Mouse (Mus musculus) heart, adult 2 months (tissue): ENCODE data around the gene Cdrt4. TPM values are rescaled to one million over a fixed set of nuclear protein-coding genes. Genes with fewer than 3 reads are reported as not detected.

Experiments
- DNase-seq, 2 experiments: peaks; one replicate each; pipeline ENCODE4 v3.0.0; 2021
- H3K27ac ChIP-seq: fragments of 200-600 bp; 2 replicates; pipeline ENCODE4 v1.8.1; 2022
- H3K27me3 ChIP-seq: fragments of 200-500 bp; 2 replicates; pipeline ENCODE4 v1.6.1; 2012; ENCODE audit warnings: mild to moderate bottlenecking, low read length, inconsistent platforms, mixed read lengths; ENCODE audit not compliant: control insufficient read depth, insufficient read depth
- H3K36me3 ChIP-seq: fragments of 200-500 bp; 2 replicates; pipeline ENCODE4 v1.6.1; 2012; ENCODE audit warnings: low read length, inconsistent platforms; ENCODE audit not compliant: control insufficient read depth, insufficient read depth
- H3K4me1 ChIP-seq: fragments of 200-500 bp; 2 replicates; pipeline ENCODE4 v1.6.1; 2011; ENCODE audit warnings: low read length; ENCODE audit not compliant: control insufficient read depth, insufficient read depth
- H3K4me3 ChIP-seq: fragments of 200-600 bp; 2 replicates; pipeline ENCODE4 v1.8.1; 2022
- H3K79me2 ChIP-seq: fragments of 200-500 bp; replicated peaks from 2 replicates; pipeline ENCODE4 v1.6.1; 2012; ENCODE audit warnings: mild to moderate bottlenecking, inconsistent platforms, low read length, moderate library complexity, mixed read lengths; ENCODE audit not compliant: control insufficient read depth, insufficient read depth
- H3K9ac ChIP-seq: fragments of 200-500 bp; 2 replicates; pipeline ENCODE4 v1.6.1; 2012; ENCODE audit warnings: low read depth, mild to moderate bottlenecking, control low read depth, inconsistent platforms, low read length, mixed read lengths
- CTCF ChIP-seq: fragments of 200-600 bp; IDR thresholded peaks from 2 replicates; pipeline ENCODE4 v1.8.1; 2022; ENCODE audit warnings: antibody characterized with exemption, mild to moderate bottlenecking, moderate library complexity
- EP300 ChIP-seq: fragments of 200-500 bp; IDR thresholded peaks from 2 replicates; pipeline ENCODE4 v1.6.1; 2011; ENCODE audit warnings: low read depth, low read length, control low read depth; ENCODE audit not compliant: insufficient read depth
- POLR2A ChIP-seq: fragments of 200-500 bp; IDR thresholded peaks from 2 replicates; pipeline ENCODE4 v1.6.1; 2011; ENCODE audit warnings: mild to moderate bottlenecking, low read depth, low read length, control low read depth; ENCODE audit not compliant: insufficient read depth
- WGBS: fragments of 180-500 bp; shearing (Covaris S2); methylation state at CpG from one replicate; pipeline ENCODE4 v1.1.7; 2018; 5-methylcytosine and 5-hydroxymethylcytosine counted together
- intact Hi-C: fragments of 180-260 bp; cut with DNase I; formaldehyde crosslinking; loops from one replicate; pipeline ENCODE4 v1.15.1; 2025
- polyA plus RNA-seq: library from polyadenylated mRNA; depleted of rRNA; stranded (reverse); fragments of >200 nt; gene quantifications from 2 replicates; pipeline ENCODE4 v1.2.3, GENCODE M21; 2012
- total RNA-seq, 2 experiments: library from RNA; stranded (reverse); gene quantifications; 2 replicates each; pipeline ENCODE4 v1.2.3; 2021

Cdrt4 gene
- total and polyA plus RNA-seq, 3 experiments = not detected

- intact Hi-C loops = loop anchor here (5.0 kb wide), 1 partner anchor 78 kb away; no protein-coding TSS in a partner anchor
- H3K4me3 ChIP-seq = no peak overlapping the region
- H3K36me3 ChIP-seq = no peaks in the 10 kb centered on the region
- no peak overlapping the region for H3K9ac ChIP-seq
- no peaks in the 10 kb centered on the region for H3K27me3 ChIP-seq
- peak in 1 of 2 experiments; percentile 33 for DNase-seq
- no peaks in the 10 kb centered on the region for H3K79me2 ChIP-seq
- WGBS = 86% methylated on average over 1 of the region's 1 CpGs
- no peak overlapping the region for H3K27ac ChIP-seq
- TF ChIP-seq POLR2A (no peak), CTCF (no peak)
- no peaks in the 10 kb centered on the region; the same call in 1 of the 2 replicates for H3K4me1 ChIP-seq
Observed at GRCm38 (mm10) chr11:62949548-62949947, 1.4 kb upstream of the Cdrt4 start.

GRCm38 (mm10) chr11:62954766-62955165 lies 3.8 kb downstream of the Cdrt4 start:
- 70% methylated on average over 3 of the region's 3 CpGs for WGBS
- H3K27me3 ChIP-seq = no peaks in the 10 kb centered on the region
- no peak overlapping the region for H3K4me3 ChIP-seq
- no peak overlapping the region for H3K27ac ChIP-seq
- TF ChIP-seq EP300 = no peak
- peak in 1 of 2 experiments; percentile 27 for DNase-seq
- no peaks in the 10 kb centered on the region for H3K36me3 ChIP-seq
- no peaks in the 10 kb centered on the region for H3K4me1 ChIP-seq
- intact Hi-C loops = no loop called here
- no peaks in the 10 kb centered on the region for H3K79me2 ChIP-seq
- H3K9ac ChIP-seq = no peak overlapping the region

GRCm38 (mm10) chr11:62955186-62955585 lies 4.2 kb downstream of the Cdrt4 start:
- intact Hi-C loops = no loop called here
- 92% methylated on average over 5 of the region's 5 CpGs for WGBS
- no peaks in the 10 kb centered on the region for H3K36me3 ChIP-seq
- no peaks in the 10 kb centered on the region for H3K4me1 ChIP-seq
- DNase-seq = no peak
- TF ChIP-seq CTCF = no peak
- no peak for TF ChIP-seq EP300
- no peak for TF ChIP-seq POLR2A
- H3K27me3 ChIP-seq = no peaks in the 10 kb centered on the region
- H3K9ac ChIP-seq = no peak overlapping the region
- H3K4me3 ChIP-seq = no peak overlapping the region
- no peaks in the 10 kb centered on the region for H3K79me2 ChIP-seq
- no peak overlapping the region for H3K27ac ChIP-seq

GRCm38 (mm10) chr11:62955776-62956175 lies 4.8 kb downstream of the Cdrt4 start:
- Histone ChIP-seq H3K4me1 (no peaks in the 10 kb centered on the region), H3K36me3 (no peaks in the 10 kb centered on the region), H3K27me3 (no peaks in the 10 kb centered on the region), H3K79me2 (no peaks in the 10 kb centered on the region), H3K9ac (no peak overlapping the region), H3K27ac (no peak overlapping the region), H3K4me3 (no peak overlapping the region)
- intact Hi-C loops = no loop called here
- no peak for DNase-seq
- whole genome bisulfite sequencing = 40% methylated on average over 6 of the region's 6 CpGs
- TF ChIP-seq CTCF (no peak), EP300 (no peak), POLR2A (no peak)

- Histone ChIP-seq H3K4me1 (no peaks in the 10 kb centered on the region), H3K27ac (no peak overlapping the region), H3K79me2 (no peaks in the 10 kb centered on the region), H3K27me3 (no peaks in the 10 kb centered on the region), H3K9ac (no peak overlapping the region), H3K36me3 (no peaks in the 10 kb centered on the region), H3K4me3 (no peak overlapping the region)
- no peak for TF ChIP-seq EP300
- no peak for TF ChIP-seq POLR2A
- TF ChIP-seq CTCF = no peak
- 86% methylated on average over 8 of the region's 8 CpGs for whole genome bisulfite sequencing
- intact Hi-C loops = no loop called here
- no peak for DNase-seq
Observed at GRCm38 (mm10) chr11:62957626-62958180, 6.7 kb downstream of the Cdrt4 start.

GRCm38 (mm10) chr11:62963292-62963691 lies 12.3 kb downstream of the Cdrt4 start:
- no peak overlapping the region for H3K9ac ChIP-seq
- intact Hi-C loops = no loop called here
- DNase-seq = no peak
- no peaks in the 10 kb centered on the region for H3K27me3 ChIP-seq
- peaks cover 4% of the 10 kb centered on the region for H3K4me1 ChIP-seq
- no peak overlapping the region for H3K27ac ChIP-seq
- H3K36me3 ChIP-seq = no peaks in the 10 kb centered on the region
- no peak overlapping the region for H3K4me3 ChIP-seq
- TF ChIP-seq POLR2A = no peak
- no peak for TF ChIP-seq EP300
- no peak for TF ChIP-seq CTCF
- 49% methylated on average over 4 of the region's 4 CpGs for WGBS
- no peaks in the 10 kb centered on the region for H3K79me2 ChIP-seq

GRCm38 (mm10) chr11:62966424-62966764 lies 15.4 kb downstream of the Cdrt4 start:
- Histone ChIP-seq H3K27ac (peak overlapping the region; percentile 78), H3K4me3 (no peak overlapping the region), H3K4me1 (peaks cover 4% of the 10 kb centered on the region), H3K9ac (no peak overlapping the region), H3K79me2 (no peaks in the 10 kb centered on the region), H3K36me3 (no peaks in the 10 kb centered on the region), H3K27me3 (no peaks in the 10 kb centered on the region)
- intact Hi-C loops = no loop called here
- TF ChIP-seq CTCF (no peak), POLR2A (no peak), EP300 (no peak)
- DNase-seq = no peak
- whole genome bisulfite sequencing = 50% methylated on average over 3 of the region's 3 CpGs
